Mouse (Mus musculus): ENCODE data around the gene Tmem203. TPM values are rescaled to one million over a fixed set of nuclear protein-coding genes. Genes with fewer than 3 reads are reported as not detected.
A peak's percentile ranks its signal among the peaks of the same experiment; 100 is the strongest.

Tmem203 gene
- polyA plus RNA-seq, 1 experiment from 2014 or later, result 15.9 TPM

DNA sequence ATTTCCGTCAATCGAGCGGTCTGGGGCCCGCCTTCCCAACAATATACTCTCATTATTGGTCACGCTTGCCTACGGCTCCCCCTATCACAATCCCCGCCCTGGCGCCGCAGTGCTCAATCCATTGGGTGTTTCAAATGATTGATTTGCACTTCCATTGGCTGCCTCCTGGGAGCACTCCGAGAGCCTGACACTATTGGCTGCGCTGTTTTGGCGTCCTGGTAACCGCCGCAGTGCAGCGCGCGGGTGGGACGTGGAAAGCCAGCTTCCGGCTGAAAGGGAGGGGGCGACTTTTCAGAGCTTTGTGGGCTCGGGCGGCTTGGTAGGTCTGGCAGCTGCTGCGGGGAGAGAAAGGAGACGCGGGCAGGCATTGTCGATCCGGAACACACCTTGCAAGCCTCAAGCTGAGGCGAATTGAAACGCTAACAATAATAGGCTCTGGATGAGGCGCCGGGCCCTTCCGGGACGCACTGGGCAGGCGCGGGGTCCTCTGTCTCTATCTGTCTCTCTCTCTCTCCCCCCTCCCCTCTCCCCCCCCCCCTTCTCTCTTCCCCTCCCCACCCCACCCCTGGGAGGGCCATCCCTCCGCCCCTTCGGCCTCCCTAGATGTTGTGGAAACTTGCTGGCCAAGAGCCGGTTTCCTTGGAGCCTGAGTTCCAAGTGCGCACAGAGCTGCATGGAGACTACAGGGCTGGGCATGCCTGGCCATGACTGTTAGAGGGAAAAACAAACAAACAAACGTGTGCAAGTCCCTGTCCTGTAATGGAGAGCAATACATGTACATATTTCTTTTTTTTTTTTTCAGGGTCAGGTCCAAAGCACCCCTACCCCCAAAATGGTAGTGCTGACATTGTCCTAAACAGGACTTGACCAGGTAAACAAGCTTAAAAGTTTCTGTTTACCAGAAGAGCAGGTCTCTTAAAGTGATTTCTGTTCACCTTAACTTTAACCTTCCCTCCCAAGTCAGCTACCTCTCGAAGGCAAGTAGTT lies 30.2 kb upstream of the Tmem203 start:
- Histone ChIP-seq H3K27me3 (ENCODE audit: poor library complexity, severe bottlenecking) (0 out of 2 replicates have a peak, but pooled peaks cover under 1% of the 10 kb centered on the region), H3K9me3 (no peaks in the 10 kb centered on the region), H3K4me3 (peak overlapping the region; percentile 87), H3K36me3 (replicated peaks) (peaks cover 27% of the 10 kb centered on the region), H3K4me1 (peaks cover 40% of the 10 kb centered on the region), H3K27ac (peak overlapping the region; percentile 97)
- peak; percentile 98 for DNase-seq (ENCODE audit: extremely low spot score, low spot score)
- 2% methylated on average over 41 of the region's 41 CpGs for WGBS

DNA sequence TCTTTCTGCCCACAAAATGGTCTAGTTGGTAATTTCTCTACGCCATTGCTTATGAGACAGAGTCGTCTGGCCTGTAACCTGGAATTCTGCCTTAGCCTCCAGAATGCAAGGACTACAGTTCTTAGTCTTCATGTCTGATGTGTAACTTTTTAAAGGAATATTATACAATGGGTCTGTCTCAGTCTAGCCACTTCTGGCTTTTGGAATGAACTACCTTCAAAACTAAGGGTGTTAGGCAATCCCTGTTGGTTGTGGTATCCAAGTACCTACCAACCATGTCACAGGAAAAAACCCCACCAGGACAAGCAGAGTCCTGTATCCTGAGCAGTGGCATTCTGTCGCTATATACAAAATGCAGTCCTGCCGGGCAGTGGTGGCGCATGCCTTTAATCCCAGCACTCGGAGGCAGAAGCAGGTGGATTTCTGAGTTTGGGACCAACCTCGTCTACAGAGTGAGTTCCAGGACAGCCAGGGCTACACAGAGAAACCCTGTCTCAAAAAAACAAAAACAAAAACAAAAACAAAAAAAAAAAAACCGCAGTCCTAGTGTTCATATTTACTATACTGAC lies 29.3 kb upstream of the Tmem203 start:
- Histone ChIP-seq H3K4me3 (peak overlapping the region; percentile 87), H3K36me3 (replicated peaks) (peaks cover 27% of the 10 kb centered on the region), H3K27ac (peak overlapping the region; percentile 97), H3K9me3 (no peaks in the 10 kb centered on the region), H3K4me1 (peaks cover 40% of the 10 kb centered on the region), H3K27me3 (ENCODE audit: poor library complexity, severe bottlenecking) (peaks cover 8% of the 10 kb centered on the region)
- no peak for DNase-seq (ENCODE audit: extremely low spot score, low spot score)
- 81% methylated on average over 8 of the region's 8 CpGs for WGBS

DNA sequence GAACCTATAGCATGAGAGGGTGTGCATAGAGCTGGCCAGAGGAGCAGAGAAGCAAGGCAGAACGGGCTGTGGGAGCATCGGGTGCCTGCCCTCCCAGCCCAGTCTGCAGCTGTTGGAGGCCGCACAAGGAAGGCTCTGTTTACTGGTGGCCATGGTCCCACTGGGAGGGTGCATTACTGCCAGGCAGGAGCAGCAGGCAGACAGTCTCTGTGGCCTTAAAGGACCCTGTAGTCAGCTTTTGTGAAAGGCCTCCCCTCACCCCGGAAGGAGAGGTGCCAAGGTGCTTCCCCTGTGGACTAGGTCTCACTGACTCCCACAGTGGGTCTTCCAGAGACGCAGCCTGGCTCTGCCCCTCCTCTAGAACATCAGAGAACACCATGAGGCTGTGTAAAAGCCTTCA lies 28.4 kb upstream of the Tmem203 start:
- Histone ChIP-seq H3K4me3 (no peak overlapping the region), H3K4me1 (peaks cover 38% of the 10 kb centered on the region), H3K9me3 (no peaks in the 10 kb centered on the region), H3K27ac (peak overlapping the region; percentile 32; the same call in 1 of the 2 replicates), H3K27me3 (ENCODE audit: poor library complexity, severe bottlenecking) (peaks cover 14% of the 10 kb centered on the region), H3K36me3 (replicated peaks) (peaks cover 18% of the 10 kb centered on the region)
- no peak for DNase-seq (ENCODE audit: extremely low spot score, low spot score)
- WGBS, result 86% methylated on average over 5 of the region's 5 CpGs

DNA sequence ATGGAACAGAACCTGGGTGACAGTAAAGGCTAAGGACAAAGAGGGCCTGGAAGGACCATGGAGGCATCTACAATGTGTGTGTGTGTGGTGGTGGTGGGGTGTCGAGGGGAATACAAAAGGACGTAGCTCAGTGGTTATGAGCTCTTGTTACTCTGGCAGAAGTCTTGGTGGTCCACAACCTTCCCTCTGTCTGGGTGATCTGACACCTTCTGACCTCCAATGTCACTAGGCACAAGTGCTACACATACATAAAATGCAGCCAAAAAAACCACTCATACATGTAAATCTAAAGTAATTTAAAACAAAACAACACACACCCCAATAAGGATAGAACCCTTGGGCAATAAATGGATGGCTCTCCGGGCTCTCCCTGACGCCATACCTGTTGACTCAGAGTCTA lies 27.8 kb upstream of the Tmem203 start:
- DNase-seq (ENCODE audit: extremely low spot score, low spot score), result no peak
- 94% methylated on average over 4 of the region's 4 CpGs for WGBS
- Histone ChIP-seq H3K27ac (0 out of 2 replicates have a peak overlapping the region, but pooled peaks have one; percentile 32), H3K36me3 (replicated peaks) (peaks cover 13% of the 10 kb centered on the region), H3K4me3 (no peak overlapping the region), H3K9me3 (no peaks in the 10 kb centered on the region), H3K4me1 (peaks cover 37% of the 10 kb centered on the region), H3K27me3 (ENCODE audit: poor library complexity, severe bottlenecking) (peaks cover 14% of the 10 kb centered on the region)

DNA sequence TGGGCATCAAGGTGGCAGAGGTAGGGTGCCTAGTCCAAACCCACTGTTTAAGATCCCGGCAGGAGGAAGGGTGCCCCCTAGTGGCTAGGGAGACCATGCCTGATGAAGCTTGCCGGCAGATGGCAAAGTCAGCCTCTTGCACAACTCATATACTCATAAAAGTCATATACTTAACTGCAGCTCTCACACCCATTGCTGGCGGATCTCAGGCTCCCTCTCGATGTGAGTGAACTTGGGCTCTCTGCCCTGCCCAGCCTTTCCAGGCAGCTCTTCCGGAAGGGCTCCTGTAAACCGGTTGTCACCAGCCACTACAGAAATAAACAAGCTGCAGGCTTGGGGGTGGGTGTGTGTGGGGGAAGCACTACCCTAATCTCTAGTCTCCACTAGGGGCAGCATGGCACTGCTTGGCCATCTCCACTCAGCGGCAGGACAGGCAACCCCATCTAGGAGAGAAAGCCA lies 26.8 kb upstream of the Tmem203 start:
- DNase-seq (ENCODE audit: extremely low spot score, low spot score), result peak; percentile 81
- WGBS, result 0% methylated on average over 7 of the region's 7 CpGs
- Histone ChIP-seq H3K9me3 (no peaks in the 10 kb centered on the region), H3K36me3 (replicated peaks) (peaks cover 3% of the 10 kb centered on the region), H3K4me1 (peaks cover 30% of the 10 kb centered on the region), H3K4me3 (peak overlapping the region; percentile 38), H3K27me3 (ENCODE audit: poor library complexity, severe bottlenecking) (peaks cover 14% of the 10 kb centered on the region), H3K27ac (peak overlapping the region; percentile 80)

DNA sequence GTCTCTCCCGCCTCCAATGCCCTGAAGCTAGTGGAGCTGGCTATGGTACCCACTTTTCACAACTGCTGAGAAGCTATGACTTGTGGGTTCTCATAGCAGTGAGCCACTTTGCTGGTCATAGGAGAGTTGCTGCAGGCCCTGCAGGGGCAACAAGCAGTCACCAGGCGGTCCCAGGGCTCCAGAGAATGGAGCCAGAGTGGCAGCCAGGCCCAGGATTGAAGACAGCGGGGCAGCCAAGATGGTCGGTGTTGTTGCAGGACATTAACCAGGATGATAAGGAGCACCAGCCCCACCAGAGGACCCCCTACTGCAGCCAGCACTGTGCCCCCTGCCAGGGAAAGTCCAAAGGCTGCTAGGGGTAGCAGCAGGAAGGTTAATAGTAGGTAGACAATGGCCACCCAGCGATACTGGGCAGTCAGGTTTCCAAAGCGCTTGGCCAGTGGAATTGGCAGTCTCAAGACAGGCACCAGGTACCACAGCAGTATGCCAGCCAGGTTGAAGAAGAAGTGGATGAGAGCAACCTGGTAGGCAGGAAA lies 26.2 kb upstream of the Tmem203 start:
- Histone ChIP-seq H3K27me3 (ENCODE audit: poor library complexity, severe bottlenecking) (peaks cover 14% of the 10 kb centered on the region), H3K4me3 (peak overlapping the region; percentile 38), H3K36me3 (replicated peaks) (no peaks in the 10 kb centered on the region), H3K9me3 (no peaks in the 10 kb centered on the region), H3K4me1 (peaks cover 26% of the 10 kb centered on the region), H3K27ac (peak overlapping the region; percentile 80)
- no peak for DNase-seq (ENCODE audit: extremely low spot score, low spot score)
- 66% methylated on average over 6 of the region's 6 CpGs for WGBS

GRCm38 (mm10) chr2:25229582-25229981 lies 25.7 kb upstream of the Tmem203 start:
- 85% methylated on average over 5 of the region's 5 CpGs for WGBS
- Histone ChIP-seq H3K27ac (no peak overlapping the region), H3K9me3 (no peaks in the 10 kb centered on the region), H3K27me3 (ENCODE audit: poor library complexity, severe bottlenecking) (peaks cover 14% of the 10 kb centered on the region), H3K4me3 (no peak overlapping the region), H3K4me1 (peaks cover 26% of the 10 kb centered on the region), H3K36me3 (replicated peaks) (no peaks in the 10 kb centered on the region)
- DNase-seq (ENCODE audit: extremely low spot score, low spot score), result no peak

DNA sequence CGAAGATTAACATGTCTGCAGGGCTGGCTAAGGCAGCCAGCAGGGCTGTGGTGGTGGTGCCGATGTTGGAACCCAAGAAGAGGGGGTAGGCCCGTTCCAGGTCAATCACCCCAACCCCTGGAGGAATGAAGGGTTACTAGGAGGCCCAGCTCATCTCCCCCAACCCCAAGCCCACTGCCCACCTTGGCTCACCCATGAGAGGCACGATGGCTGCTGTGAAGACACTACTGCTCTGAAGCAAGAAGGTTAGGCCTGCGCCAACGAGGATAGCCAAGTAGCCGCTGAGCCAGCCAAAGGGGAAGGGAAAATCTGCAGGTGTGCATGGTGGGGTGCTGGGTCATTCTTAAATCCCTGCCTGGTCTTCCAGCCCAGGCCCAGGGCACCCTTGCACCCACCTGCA lies 24.7 kb upstream of the Tmem203 start:
- Histone ChIP-seq H3K27ac (no peak overlapping the region), H3K4me1 (peaks cover 21% of the 10 kb centered on the region), H3K4me3 (no peak overlapping the region), H3K36me3 (replicated peaks) (no peaks in the 10 kb centered on the region), H3K9me3 (no peaks in the 10 kb centered on the region), H3K27me3 (ENCODE audit: poor library complexity, severe bottlenecking) (peaks cover 14% of the 10 kb centered on the region)
- DNase-seq (ENCODE audit: extremely low spot score, low spot score), result no peak
- WGBS, result 89% methylated on average over 7 of the region's 7 CpGs

DNA sequence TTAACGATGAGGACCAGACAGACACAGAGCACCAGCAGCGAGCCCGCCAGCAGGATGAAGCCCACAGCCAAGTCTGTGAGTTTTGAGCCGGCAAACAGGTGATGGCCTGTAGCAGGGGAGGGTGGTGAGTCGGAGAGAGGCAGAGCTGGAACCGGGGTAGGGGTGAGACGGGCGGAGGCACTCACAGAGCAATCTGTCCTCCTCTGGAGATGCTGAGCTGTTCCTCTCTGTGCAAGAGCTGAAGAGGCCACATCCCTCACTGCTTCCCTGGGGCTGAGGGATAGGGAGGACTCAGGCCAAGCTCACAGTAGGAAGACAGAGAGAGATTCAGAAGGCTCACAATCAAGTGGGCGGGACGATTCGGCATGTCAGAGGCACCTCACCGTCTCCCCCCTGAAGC lies 24.2 kb upstream of the Tmem203 start:
- peaks cover 17% of the 10 kb centered on the region for H3K4me1 ChIP-seq
- 63% methylated on average over 12 of the region's 12 CpGs for WGBS
- H3K36me3 ChIP-seq (replicated peaks), result no peaks in the 10 kb centered on the region
- no peak overlapping the region for H3K4me3 ChIP-seq
- DNase-seq (ENCODE audit: extremely low spot score, low spot score), result no peak
- H3K27me3 ChIP-seq (ENCODE audit: poor library complexity, severe bottlenecking), result peaks cover 16% of the 10 kb centered on the region
- no peaks in the 10 kb centered on the region for H3K9me3 ChIP-seq
- H3K27ac ChIP-seq, result no peak overlapping the region

- no peak for DNase-seq (ENCODE audit: extremely low spot score, low spot score)
- 85% methylated on average over 4 of the region's 4 CpGs for WGBS
Observed at GRCm38 (mm10) chr2:25233421-25233820, 21.8 kb upstream of the Tmem203 start.

DNA sequence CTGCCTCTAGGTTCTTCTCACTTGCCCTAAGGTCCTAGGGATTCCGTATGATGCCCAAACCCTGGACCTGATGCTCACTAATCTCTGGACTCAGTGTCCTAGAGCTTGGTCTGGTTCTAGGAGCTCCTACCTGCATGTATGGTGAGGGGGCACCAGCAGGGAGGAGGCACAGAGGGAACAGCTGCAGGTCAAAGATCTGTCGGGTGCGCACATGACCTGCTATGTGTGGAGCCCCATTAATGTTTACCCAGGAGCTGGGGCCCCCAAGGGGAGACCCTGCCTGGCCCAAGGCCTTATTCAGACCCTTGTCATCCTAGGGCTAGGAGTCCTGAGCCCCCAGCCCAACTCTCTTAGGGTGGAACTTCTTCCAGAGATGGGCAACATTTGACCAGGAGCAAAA lies 21.2 kb upstream of the Tmem203 start, which contains the start of gene Slc34a3:
TSS of gene Slc34a3 (minus strand) at position 315 of the 400 bp plus-strand sequence.
- no peak within 1 kb of the TSS for H3K4me3 ChIP-seq
- no peak within 1 kb of the TSS for H3K27ac ChIP-seq
- peaks cover 23% of the 10 kb centered on the region for H3K27me3 ChIP-seq (ENCODE audit: poor library complexity, severe bottlenecking)
- 88% methylated on average over 3 of the region's 3 CpGs for WGBS
- no peak for DNase-seq (ENCODE audit: extremely low spot score, low spot score)
- peaks cover 2% of the 10 kb centered on the region for H3K4me1 ChIP-seq
- H3K36me3 ChIP-seq (replicated peaks), result no peaks in the 10 kb centered on the region
- H3K9me3 ChIP-seq, result no peaks in the 10 kb centered on the region

More at GRCm38 (mm10) chr2:25233421-25233820, 21.8 kb upstream of the Tmem203 start:
- Histone ChIP-seq H3K4me3 (no peak overlapping the region), H3K36me3 (replicated peaks) (no peaks in the 10 kb centered on the region), H3K4me1 (peaks cover 8% of the 10 kb centered on the region), H3K27ac (no peak overlapping the region), H3K27me3 (ENCODE audit: poor library complexity, severe bottlenecking) (peaks cover 21% of the 10 kb centered on the region), H3K9me3 (no peaks in the 10 kb centered on the region)

- peaks cover 30% of the 10 kb centered on the region for H3K27me3 ChIP-seq (ENCODE audit: poor library complexity, severe bottlenecking)
- H3K4me1 ChIP-seq, result no peaks in the 10 kb centered on the region
- WGBS, result 83% methylated on average over 5 of the region's 5 CpGs
- H3K27ac ChIP-seq, result no peak overlapping the region
- no peaks in the 10 kb centered on the region for H3K36me3 ChIP-seq (replicated peaks)
- H3K4me3 ChIP-seq, result no peak overlapping the region
- DNase-seq (ENCODE audit: extremely low spot score, low spot score), result no peak
- no peaks in the 10 kb centered on the region for H3K9me3 ChIP-seq
Observed at GRCm38 (mm10) chr2:25234551-25235220, 20.6 kb upstream of the Tmem203 start.
